Mouse (Mus musculus): ENCODE results near the gene Acacb. TPM values are rescaled to one million over a fixed set of nuclear protein-coding genes. Genes with fewer than 3 reads are reported as not detected.

The Acacb gene
- total RNA-seq, 2 experiments from 2014 or later: 2.9 to 5.5 TPM

- DNase-seq (ENCODE audit: extremely low spot score in 1 of 2, low spot score in 2 of 2): peak; percentile 21 to 64
- intact Hi-C loops (cut with DNase I): no loop called here
Measured at GRCm38 (mm10) chr5:114131521-114131840, 14.9 kb upstream of the Acacb start.

GRCm38 (mm10) chr5:114132841-114133240, 13.5 kb upstream of the Acacb start:
- intact Hi-C loops (cut with DNase I): no loop called here

GRCm38 (mm10) chr5:114134091-114134534, 12.2 kb upstream of the Acacb start:
- DNase-seq (ENCODE audit: extremely low spot score in 1 of 2, low spot score in 2 of 2): peak in 1 of 2 experiments; percentile 75
- intact Hi-C loops (cut with DNase I): no loop called here

More at GRCm38 (mm10) chr5:114132841-114133240, 13.5 kb upstream of the Acacb start:
- no peak for DNase-seq (ENCODE audit: extremely low spot score in 1 of 2, low spot score in 2 of 2)

DNA sequence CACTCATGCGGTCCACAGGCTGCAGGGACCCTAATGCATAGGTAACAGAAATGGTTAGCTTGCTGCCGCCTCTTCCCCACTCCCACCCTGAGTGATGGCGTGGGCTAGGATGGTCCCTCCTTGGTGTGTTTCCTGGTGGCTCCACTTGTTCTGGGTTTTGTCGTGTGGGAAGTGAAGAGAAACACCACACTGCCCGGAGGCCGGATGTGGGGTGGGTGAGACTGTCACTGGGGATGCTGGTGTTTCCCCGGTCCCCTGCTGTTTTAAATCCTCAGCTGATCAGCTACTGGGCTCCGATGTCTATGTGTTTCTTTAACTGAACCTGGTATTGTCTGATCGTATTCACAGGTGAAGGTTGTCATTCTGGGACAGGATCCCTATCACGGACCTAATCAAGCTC, 10.8 kb upstream of the Acacb start:
- intact Hi-C loops (cut with DNase I): no loop called here
- no peak for DNase-seq (ENCODE audit: extremely low spot score in 1 of 2, low spot score in 2 of 2)

DNA sequence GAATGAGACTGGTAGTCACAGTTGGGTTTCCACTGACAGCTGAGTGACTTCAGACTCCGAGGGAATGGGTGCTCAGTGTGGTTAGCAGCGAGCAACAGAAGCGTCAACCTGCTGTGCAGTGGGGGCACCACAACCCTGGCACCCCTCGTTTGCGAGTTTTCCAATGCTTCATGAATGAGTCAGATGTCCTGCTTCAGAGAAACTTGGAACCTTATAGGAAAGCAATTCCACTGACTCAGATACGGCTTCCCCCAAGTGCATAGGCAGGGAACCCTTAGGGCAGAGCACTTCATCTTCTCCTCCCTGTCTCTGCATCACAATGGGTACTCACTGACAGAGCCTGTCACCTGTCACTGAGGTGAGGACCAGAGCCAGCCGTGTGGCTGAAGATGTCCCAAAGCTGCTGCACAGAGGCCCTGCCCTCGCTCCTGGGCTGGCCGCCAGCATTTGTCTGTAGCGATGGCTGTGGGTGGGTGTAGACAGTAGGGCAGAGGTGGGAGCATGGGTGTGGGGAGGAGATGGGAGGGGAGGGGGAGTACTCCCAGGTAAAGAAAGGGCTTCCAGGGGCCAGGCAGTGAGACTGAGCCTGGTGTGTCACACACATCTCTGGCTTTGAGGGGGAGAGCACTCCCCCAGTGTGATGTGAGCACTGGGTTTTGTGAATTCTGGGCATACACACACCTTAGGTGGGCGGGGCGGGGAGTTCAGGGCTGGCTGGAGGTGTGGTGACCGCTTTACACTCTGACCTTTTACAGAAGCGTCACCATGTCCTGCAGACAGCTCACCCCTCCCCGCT, 8.7 kb upstream of the Acacb start:
- intact Hi-C loops (cut with DNase I): no loop called here
- peak in 1 of 2 experiments; percentile 40 for DNase-seq (ENCODE audit: extremely low spot score in 1 of 2, low spot score in 2 of 2)

DNA sequence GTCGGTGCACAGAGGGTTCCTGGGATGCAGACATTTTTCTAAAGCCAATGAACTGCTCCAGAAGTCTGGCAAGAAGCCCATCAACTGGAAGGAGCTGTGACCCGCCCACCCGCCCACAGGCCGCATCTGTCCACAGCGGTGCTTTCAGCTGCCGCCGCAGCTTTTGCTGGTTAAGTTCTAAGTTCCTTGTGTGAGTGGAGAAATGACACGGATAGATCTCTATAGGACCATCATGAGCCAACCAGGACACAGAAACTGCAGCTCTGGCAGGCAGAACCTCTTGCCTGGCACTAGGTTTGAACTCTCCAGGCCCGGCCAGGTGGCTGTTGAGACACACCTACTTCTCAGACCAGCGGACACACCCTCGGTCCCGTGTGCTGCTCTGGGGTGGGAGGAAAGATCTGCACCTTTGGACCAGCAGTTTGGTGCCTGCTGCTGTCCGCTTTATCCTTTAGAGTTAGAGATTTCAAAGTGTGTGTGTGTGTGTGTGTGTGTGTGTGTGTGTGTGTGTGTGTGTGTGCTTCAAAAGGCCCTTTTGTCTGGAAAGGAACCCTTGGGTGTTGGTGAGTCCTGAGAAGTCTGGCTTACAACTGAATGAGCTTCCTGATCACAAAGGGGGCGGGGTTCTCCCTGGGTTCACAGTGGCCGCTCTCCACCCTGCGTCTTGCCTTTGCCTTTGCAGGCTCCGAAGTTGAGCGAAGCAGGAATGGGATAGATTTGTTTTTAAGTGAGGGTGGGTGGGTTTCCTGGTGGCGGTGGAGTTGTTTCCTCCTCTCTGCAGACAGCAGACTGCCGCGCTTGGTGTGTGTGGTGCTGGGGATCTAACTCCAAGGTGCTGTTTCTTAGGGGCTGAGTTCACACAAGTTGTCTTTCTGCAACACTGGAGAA, 7.8 kb upstream of the Acacb start:
- intact Hi-C loops (cut with DNase I): no loop called here
- DNase-seq (ENCODE audit: extremely low spot score in 1 of 2, low spot score in 2 of 2): peak in 1 of 2 experiments; percentile 66

GRCm38 (mm10) chr5:114139175-114139574, 7.2 kb upstream of the Acacb start:
- DNase-seq (ENCODE audit: extremely low spot score in 1 of 2, low spot score in 2 of 2): peak; percentile 89 to 94
- intact Hi-C loops (cut with DNase I): no loop called here

DNA sequence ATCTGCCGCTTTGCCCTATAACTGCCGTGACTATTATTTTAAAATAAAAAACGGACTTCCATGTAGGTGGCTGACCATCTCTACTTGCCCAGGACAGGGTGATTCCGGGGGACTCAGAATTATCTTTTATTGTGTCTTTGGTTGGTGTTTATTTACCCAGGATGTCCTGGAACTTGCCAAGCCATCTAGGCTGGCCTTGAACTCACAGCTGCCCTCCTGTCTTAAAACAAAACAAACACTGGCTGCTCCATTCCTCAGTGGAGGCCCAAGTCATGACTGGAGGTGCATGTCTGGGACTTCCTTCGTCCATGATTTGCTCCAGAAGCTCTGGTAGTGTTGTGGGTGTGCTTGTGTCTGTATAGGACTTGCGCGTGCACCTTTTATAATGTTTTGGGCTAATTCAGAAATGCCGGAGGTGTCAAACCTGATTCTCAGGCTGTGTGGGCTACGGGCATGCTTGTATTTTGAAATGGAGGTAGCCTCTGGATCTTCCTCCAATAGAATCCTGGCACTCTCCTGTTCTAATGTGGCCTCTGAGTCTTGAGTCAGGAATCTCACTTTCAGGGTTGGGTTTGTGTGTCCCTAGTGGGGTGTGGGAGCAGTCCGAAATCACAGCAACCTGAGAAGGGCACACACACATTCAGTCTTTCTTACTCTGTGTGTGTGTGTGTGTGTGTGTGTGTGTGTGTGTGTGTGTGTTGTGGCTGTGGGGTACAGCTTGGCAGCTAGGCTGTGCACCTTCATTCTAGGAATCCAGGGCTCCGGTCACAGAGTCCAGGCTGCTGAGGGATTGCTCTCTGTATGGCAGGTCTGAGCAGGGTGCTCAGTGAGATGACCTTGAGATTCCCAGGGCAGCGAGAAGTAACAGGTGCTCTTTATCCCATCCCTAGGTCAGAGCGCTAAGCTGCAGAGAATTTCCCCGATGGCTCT, 973 bp downstream of the Acacb start:
- intact Hi-C loops (cut with DNase I): no loop called here
- DNase-seq (ENCODE audit: extremely low spot score in 1 of 2, low spot score in 2 of 2): no peak

DNA sequence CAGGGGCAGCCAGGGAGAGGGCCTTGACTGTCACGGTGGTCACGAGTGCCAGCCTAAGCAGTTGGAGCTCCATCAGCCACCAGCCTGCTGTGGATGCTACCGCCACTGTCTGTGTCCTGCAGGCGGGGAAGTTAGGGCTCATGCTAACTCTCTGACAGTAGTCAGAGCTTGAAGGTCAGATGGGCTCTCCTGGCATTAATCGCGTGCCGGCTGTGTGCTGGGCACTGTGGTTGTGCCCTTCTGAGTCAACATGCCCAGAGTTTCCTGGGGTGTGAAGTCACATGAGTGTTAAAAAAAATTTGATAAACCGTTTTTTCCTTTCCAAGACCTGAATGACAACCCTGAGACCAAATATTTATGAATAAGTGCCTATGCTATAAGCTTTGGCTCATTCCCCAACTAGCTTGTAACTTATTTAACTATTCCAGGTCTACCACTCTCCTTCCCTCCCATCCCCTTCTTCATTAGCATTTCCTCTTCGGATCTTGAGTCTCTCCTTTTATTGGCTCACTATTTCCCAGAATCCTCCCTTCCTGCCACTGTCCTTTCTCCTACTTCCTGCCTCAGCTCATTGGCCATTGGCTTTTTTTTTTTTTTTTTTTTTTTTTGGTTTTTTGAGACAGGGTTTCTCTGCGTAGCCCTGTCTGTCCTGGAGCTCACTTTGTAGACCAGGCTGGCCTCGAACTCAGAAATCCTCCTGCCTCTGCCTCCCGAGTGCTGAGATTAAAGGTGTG, 6.2 kb downstream of the Acacb start:
- DNase-seq (ENCODE audit: extremely low spot score in 1 of 2, low spot score in 2 of 2): no peak
- intact Hi-C loops (cut with DNase I): no loop called here

GRCm38 (mm10) chr5:114153490-114153889, 7.2 kb downstream of the Acacb start:
- intact Hi-C loops (cut with DNase I): no loop called here

DNA sequence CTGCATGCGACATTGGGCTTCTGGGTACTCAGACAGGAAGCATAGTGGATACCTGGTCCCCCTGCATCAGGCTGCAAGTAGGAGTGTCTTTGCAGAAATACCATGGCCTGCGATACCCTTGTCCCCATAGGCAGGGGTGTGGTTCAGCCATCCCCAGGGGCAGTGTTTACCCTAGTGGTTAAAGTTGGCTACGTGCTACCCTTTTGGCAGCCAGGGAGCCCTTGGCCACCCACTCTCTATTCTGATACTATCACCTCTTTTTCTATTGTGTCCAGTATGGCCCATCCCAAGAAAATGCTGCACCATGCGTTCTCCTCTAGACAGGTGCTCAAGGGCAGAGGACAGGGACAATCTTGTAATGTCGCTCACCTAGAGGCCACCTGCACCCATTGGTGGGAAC, 8.4 kb downstream of the Acacb start:
- intact Hi-C loops (cut with DNase I): no loop called here
- DNase-seq (ENCODE audit: extremely low spot score in 1 of 2, low spot score in 2 of 2): no peak

More at GRCm38 (mm10) chr5:114153490-114153889, 7.2 kb downstream of the Acacb start:
- DNase-seq (ENCODE audit: extremely low spot score in 1 of 2, low spot score in 2 of 2): no peak

DNA sequence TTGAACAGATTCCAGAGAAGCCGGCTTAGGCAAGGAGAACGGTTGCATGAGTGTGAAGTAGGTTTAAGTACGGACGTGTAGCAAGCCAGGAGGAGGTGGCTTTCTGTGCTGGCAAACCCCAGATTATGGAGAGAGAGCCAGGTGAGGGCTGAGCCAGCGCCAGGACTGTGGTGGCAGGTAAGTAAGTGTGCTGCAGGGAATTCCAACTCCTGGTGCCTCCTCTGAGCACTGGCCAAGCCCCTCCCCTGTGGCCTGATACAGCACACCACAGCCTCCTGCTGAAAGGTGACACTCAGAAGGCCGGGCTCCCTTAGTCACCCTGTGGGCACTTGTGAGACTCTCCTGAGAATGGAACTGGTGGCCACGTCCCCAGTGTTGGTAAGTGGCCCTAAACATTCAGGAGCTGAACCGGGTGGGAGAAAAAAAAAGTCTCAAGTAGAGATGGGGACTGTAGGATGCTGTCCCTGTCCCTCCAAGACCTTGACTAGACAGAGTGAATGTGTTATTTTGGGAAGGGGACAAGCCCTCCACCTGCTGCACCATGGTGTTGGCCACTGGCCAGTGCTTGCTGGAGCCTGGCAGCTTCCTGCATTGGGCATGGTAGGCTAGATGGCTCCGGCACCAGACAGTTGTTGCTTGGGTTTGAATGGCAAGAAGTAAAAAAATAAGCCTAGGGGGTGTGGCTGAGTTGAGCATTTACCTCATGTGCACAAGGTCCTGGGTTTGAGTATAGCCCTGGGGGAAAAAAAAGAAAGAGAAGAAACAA, 9.0 kb downstream of the Acacb start:
- intact Hi-C loops (cut with DNase I): no loop called here
- no peak for DNase-seq (ENCODE audit: extremely low spot score in 1 of 2, low spot score in 2 of 2)

- DNase-seq (ENCODE audit: extremely low spot score in 1 of 2, low spot score in 2 of 2): no peak
- intact Hi-C loops (cut with DNase I): no loop called here
Measured at GRCm38 (mm10) chr5:114157236-114157635, 10.9 kb downstream of the Acacb start.

- intact Hi-C loops (cut with DNase I): loop anchor here (10.0 kb wide), 1 partner anchor 143 kb away; no protein-coding TSS in a partner anchor
- DNase-seq (ENCODE audit: extremely low spot score in 1 of 2, low spot score in 2 of 2): no peak
Measured at GRCm38 (mm10) chr5:114161424-114161823, 15.1 kb downstream of the Acacb start.

DNA sequence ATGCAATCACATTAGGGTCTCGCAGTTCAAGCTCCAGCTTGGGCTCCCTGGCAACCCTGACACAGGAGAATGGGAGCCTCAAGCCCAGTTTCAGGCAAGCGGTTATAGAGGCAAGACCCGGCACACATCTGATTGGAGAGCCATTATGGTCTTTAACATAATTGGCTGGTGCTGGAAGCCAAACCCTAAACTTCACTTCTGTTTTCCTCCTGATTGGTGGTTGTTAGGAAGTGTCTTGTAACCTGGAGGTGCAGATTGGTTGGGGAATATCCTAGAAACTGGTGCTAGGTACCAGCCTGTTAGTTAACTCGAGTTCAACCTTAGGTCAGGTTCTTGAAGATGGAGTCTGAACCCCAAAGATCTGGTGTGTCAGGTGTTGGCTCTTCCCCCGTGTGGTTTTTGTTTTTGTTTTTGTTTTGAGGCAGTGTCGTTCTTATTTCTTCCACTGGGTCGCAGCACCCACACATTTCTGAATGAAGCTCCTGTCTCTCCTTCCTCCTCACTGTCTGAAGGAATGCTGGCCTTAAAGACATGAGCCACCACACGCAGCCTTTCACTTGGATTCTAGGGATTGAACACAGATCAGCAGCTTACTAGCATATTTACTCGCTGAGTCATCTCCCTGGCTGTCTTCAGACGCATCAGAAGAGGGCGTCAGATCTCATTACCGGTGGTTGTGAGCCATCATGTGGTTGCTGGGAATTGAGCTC, 15.9 kb downstream of the Acacb start:
- intact Hi-C loops (cut with DNase I): loop anchor here (10.0 kb wide), 1 partner anchor 143 kb away; no protein-coding TSS in a partner anchor
- DNase-seq (ENCODE audit: extremely low spot score in 1 of 2, low spot score in 2 of 2): no peak

- intact Hi-C loops (cut with DNase I): loop anchor here (10.0 kb wide), 1 partner anchor 142 kb away; no protein-coding TSS in a partner anchor
- DNase-seq (ENCODE audit: extremely low spot score in 1 of 2, low spot score in 2 of 2): peak in 1 of 2 experiments; percentile 27
Measured at GRCm38 (mm10) chr5:114163117-114163696, 16.9 kb downstream of the Acacb start.
